Mouse (Mus musculus) embryonic facial prominence, embryonic 10.5 days (tissue): Measurements from ENCODE around the gene Olfr97. TPM values are rescaled to one million over a fixed set of nuclear protein-coding genes. Genes with fewer than 3 reads are reported as not detected.

ENCODE experiments used
- DNase-seq: peaks from one replicate; pipeline ENCODE4 v3.0.0-alpha.2; 2017; ENCODE audit warnings: low spot score
- H3K27ac ChIP-seq: fragments of 300-500 bp; sonication (generic); replicated peaks from 2 replicates; pipeline ENCODE4 v1.5.1; 2016; ENCODE audit warnings: mild to moderate bottlenecking
- H3K27me3 ChIP-seq: fragments of 300-500 bp; sonication (generic); replicated peaks from 2 replicates; pipeline ENCODE4 v1.6.1; 2016; ENCODE audit warnings: low read depth, mild to moderate bottlenecking; ENCODE audit not compliant: poor library complexity, severe bottlenecking
- H3K36me3 ChIP-seq: fragments of 300-500 bp; sonication (generic); replicated peaks from 2 replicates; pipeline ENCODE4 v1.6.1; 2016; ENCODE audit warnings: mild to moderate bottlenecking, moderate library complexity
- H3K4me1 ChIP-seq: fragments of 300-500 bp; sonication (generic); 2 replicates; pipeline ENCODE4 v1.6.1; 2016
- H3K4me3 ChIP-seq: fragments of 300-500 bp; sonication (generic); 2 replicates; pipeline ENCODE4 v1.5.1; 2016; ENCODE audit warnings: mild to moderate bottlenecking, moderate library complexity
- H3K9me3 ChIP-seq: fragments of 300-500 bp; sonication (generic); 2 replicates; pipeline ENCODE4 v1.6.1; 2016; ENCODE audit warnings: mild to moderate bottlenecking
- WGBS: fragments of 180-500 bp; shearing (Covaris S2); methylation state at CpG from one replicate; pipeline ENCODE4 v1.1.7; 2016; 5-methylcytosine and 5-hydroxymethylcytosine counted together
- polyA plus RNA-seq: library from polyadenylated mRNA; unstranded; fragments of >200 nt; fragmentation: Nextera tagmentation; extraction: Ambion mirVana; gene quantifications from 2 replicates; pipeline ENCODE4 v1.2.1, GENCODE M21; 2016

The Olfr97 gene
- polyA plus RNA-seq, 1 experiment from 2014 or later: not detected

- Histone ChIP-seq H3K27me3 (no peaks in the 10 kb centered on the region), H3K27ac (no peak within 1 kb of the TSS), H3K4me3 (no peak within 1 kb of the TSS), H3K36me3 (no peaks in the 10 kb centered on the region), H3K4me1 (no peaks in the 10 kb centered on the region), H3K9me3 (peaks cover 4% of the 10 kb centered on the region; the same call in 1 of the 2 replicates)
- DNase-seq: no peak
- WGBS: 77% methylated on average over 4 of the region's 4 CpGs
Measured at GRCm38 (mm10) chr17:37219846-37220245, 17.3 kb downstream of the Olfr97 start, which contains the start of gene Olfr96. TSS of gene Olfr96 (plus strand) at chr17:37220146.

DNA sequence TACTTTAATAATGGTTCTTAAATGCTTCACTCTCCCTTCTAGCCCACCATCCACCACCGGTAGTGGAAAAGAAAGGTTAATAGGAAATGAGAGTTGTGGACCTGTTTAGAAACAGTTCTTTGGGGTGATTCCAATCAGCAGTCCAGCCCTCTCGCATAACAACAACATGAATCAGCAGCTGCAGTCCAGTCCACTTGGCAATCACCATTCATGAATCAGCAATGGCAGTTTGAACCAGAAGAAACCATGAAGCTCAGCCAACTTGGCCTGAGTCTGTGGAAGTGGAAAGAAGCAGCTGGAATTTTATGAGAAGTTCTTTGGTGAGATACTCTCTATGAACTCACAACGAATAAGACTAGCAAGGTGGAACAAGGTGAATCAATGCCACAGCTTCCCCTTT is 18.6 kb downstream of the Olfr97 start:
- no peaks in the 10 kb centered on the region for H3K27me3 ChIP-seq
- DNase-seq: no peak
- H3K4me3 ChIP-seq: no peak overlapping the region
- 88% methylated on average over 3 of the region's 3 CpGs for WGBS
- no peaks in the 10 kb centered on the region for H3K4me1 ChIP-seq
- H3K27ac ChIP-seq: no peak overlapping the region
- H3K9me3 ChIP-seq: peaks cover 4% of the 10 kb centered on the region; the same call in 1 of the 2 replicates
- H3K36me3 ChIP-seq: no peaks in the 10 kb centered on the region

DNA sequence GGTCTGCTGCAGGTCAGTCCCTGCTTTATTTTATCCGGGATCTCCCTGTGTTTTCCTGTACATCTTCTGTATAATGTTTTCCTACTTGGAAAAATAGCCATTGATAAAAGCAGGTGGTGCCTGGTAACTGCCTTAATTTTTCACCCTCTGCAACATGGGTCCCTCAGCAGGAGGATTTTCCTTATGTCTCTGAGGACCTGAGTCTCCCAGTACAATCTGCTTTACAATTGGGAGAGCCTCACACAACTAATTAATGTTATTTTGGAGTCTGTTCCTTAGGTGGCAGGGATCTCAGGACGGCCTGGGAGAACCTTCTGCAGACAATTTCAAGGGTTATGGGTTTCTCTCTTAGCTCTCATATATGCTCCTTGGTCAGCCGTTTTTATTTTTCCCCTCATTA is 24.1 kb downstream of the Olfr97 start, which contains the start of gene Olfr95:
TSS of gene Olfr95 (minus strand) at position 101 of the 400 bp plus-strand sequence.
- peaks cover 30% of the 10 kb centered on the region for H3K27me3 ChIP-seq

DNA sequence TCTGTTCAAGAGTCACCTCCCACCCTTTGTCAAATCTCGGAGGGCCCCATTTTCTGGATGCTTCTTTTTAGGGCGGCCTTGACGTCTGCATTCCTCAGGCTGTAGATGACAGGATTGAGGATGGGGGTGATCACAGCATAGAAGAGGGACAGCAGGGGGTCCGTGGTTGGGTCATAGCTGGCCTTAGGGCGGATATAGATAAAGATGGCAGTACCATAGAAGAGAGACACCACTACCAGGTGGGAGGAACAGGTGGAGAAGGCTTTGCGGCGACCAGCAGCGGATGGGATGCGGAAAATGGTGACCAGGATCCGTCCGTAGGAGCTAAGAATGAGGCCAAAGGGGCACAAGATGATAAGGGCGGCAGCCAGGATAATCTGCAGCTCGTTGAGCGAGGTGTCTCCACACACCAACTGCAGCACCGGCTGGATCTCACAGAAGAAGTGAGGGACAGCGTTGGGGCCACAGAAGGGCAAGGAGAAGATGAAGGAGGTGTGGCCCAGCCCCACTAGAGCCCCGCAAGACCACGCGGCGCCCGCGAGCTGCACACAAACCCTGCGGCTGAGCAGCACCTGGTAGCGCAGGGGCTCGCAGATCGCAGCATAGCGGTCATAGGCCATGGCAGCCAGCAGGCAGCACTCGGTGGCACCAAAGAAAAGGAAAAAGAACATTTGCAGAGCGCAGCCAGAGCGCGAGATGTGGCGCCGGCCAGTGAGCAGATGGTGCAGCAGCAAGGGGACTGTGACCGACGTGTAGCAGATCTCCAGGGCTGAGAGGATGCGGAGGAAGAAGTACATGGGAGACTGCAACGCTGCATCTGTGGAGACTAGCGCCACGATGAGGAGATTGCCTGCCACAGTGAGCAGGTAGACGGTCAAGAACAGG is 26.0 kb downstream of the Olfr97 start:
- DNase-seq: peak; percentile 25
- 18% methylated on average over 40 of the region's 40 CpGs for WGBS
- peaks cover 5% of the 10 kb centered on the region; the same call in 1 of the 2 replicates for H3K4me1 ChIP-seq
- H3K9me3 ChIP-seq: no peaks in the 10 kb centered on the region
- peak overlapping the region; percentile 50 for H3K4me3 ChIP-seq
- no peaks in the 10 kb centered on the region for H3K36me3 ChIP-seq
- H3K27me3 ChIP-seq: peaks cover 30% of the 10 kb centered on the region
- no peak overlapping the region for H3K27ac ChIP-seq

More for the DNA sequence above, 24.1 kb downstream of the Olfr97 start, which contains the start of gene Olfr95:
- Histone ChIP-seq H3K27ac (no peak within 1 kb of the TSS), H3K4me1 (peaks cover 5% of the 10 kb centered on the region; the same call in 1 of the 2 replicates), H3K36me3 (no peaks in the 10 kb centered on the region), H3K9me3 (peaks cover 4% of the 10 kb centered on the region; the same call in 1 of the 2 replicates), H3K4me3 (no peak within 1 kb of the TSS)
- 80% methylated on average over 3 of the region's 3 CpGs for WGBS
- no peak for DNase-seq

DNA sequence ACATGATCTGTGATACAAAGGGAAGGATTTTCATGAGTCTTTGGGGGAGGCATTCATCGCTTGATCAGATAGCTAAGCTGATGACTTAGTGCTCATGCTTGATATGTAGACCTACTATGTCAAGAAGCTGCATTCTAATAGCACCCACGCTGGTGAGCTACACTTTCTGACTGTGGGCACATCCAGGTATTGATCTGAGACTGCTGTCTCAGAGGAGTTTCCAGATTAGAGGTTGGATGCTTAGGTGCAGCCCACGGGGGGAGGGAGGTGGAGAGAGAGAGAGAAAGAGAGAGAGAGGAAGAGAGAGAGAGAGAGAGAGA is 33.3 kb downstream of the Olfr97 start:
- no peak overlapping the region for H3K4me3 ChIP-seq
- H3K4me1 ChIP-seq: no peaks in the 10 kb centered on the region
- H3K9me3 ChIP-seq: no peaks in the 10 kb centered on the region
- WGBS: 26% methylated on average over 3 of the region's 3 CpGs
- peaks cover 6% of the 10 kb centered on the region for H3K27me3 ChIP-seq
- no peak overlapping the region for H3K27ac ChIP-seq
- no peak for DNase-seq
- no peaks in the 10 kb centered on the region for H3K36me3 ChIP-seq

GRCm38 (mm10) chr17:37203206-37203916 is 33.8 kb downstream of the Olfr97 start:
- Histone ChIP-seq H3K36me3 (no peaks in the 10 kb centered on the region), H3K4me3 (no peak overlapping the region), H3K9me3 (no peaks in the 10 kb centered on the region), H3K27me3 (peaks cover 11% of the 10 kb centered on the region), H3K4me1 (no peaks in the 10 kb centered on the region), H3K27ac (no peak overlapping the region)
- DNase-seq: peak; percentile 76
- WGBS: under 1% methylated on average over 4 of the region's 4 CpGs

DNA sequence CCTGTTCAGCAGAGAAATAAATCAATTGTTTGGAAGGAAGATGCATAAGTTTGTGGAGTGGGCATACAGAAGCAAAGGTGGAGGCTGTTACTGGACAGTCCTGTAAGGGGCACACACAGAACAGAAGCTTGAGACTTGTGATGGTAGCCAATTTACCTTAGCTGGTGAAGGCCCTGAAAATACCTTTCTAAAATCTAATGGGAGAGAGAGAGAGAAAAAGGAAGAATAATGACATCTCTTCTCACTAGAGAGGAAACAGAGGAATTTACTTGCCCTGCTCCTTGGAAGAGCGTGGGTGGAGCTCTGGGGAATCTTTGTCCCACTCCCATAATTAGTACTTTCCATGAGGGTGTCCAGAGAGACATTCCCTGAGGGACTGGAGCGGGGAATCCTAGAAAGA is 36.2 kb downstream of the Olfr97 start, which contains the start of gene Olfr94:
TSS of gene Olfr94 (minus strand) at position 101 of the 400 bp plus-strand sequence.
- Histone ChIP-seq H3K27ac (no peak within 1 kb of the TSS), H3K36me3 (no peaks in the 10 kb centered on the region), H3K9me3 (no peaks in the 10 kb centered on the region), H3K4me3 (no peak within 1 kb of the TSS), H3K27me3 (peaks cover 36% of the 10 kb centered on the region), H3K4me1 (peaks cover 13% of the 10 kb centered on the region)
- no peak for DNase-seq
- 70% methylated on average over 2 of the region's 2 CpGs for WGBS

DNA sequence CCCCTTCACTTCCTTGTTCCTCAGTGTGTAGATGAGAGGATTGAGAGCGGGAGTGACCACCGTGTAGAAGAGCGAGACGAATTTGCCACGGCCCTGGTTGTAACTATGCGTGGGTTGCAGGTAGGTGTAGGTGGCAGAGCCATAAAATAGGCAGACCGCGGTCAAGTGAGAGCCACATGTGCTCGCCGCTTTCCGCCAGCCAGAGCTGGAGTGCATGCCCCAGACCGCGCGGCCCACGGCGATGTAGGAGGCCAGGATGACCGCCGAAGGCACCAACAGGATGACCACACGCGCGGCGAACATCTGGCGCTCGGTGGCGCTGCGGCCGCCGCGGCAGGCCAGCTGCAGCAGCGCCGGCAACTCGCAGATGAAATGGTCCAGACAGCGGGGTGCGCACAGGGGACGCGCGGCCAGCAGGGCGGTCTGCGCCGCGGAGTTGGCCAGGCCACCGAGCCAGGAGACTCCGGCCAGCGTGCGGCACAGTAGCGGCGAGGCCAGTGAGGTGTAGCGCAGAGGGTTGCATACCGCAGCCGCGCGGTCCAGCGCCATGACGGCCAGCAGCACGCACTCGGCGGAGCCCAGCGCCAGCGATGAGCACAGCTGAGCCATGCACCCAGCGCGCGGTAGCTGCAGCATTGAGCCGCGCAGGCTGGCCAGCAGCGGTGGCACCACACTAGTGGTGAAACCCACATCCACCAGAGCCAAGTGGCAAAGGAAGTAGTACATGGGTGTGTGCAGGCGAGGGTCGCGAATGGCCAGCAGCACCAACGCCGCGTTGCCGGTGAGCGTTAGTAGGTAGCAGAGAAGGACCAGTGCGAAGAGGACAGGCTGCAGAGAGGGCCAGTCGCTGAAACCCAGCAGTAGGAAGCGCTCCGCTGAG is 40.0 kb downstream of the Olfr97 start:
- H3K4me1 ChIP-seq: peaks cover 13% of the 10 kb centered on the region
- H3K27me3 ChIP-seq: peaks cover 47% of the 10 kb centered on the region
- DNase-seq: peak; percentile 78
- no peak overlapping the region; the same call in 1 of the 2 replicates for H3K27ac ChIP-seq
- peak overlapping the region; percentile 72 for H3K4me3 ChIP-seq
- H3K36me3 ChIP-seq: no peaks in the 10 kb centered on the region
- H3K9me3 ChIP-seq: no peaks in the 10 kb centered on the region
- WGBS: under 1% methylated on average over 77 of the region's 77 CpGs

DNA sequence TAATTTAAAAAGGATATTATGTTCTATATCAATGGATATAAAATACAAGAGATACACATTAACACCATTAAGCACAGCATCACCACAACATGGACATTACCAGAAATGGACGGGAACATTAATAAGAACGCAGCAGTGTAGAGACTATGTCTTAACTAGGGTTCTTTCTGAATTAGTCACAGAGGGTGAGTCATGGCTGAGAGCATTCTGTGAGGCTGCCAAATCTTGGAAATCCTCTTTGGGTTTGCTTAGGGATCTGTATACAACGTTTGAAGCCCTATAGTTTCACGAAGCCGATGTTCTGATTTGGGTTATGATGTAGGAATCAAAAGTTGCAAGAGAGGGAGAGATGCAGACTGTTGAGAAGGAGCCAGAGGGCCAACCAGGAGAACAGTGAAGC is 42.3 kb downstream of the Olfr97 start:
- 94% methylated on average over 5 of the region's 5 CpGs for WGBS
- peaks cover 47% of the 10 kb centered on the region for H3K27me3 ChIP-seq
- DNase-seq: no peak
- no peaks in the 10 kb centered on the region for H3K9me3 ChIP-seq
- H3K4me1 ChIP-seq: peaks cover 13% of the 10 kb centered on the region
- no peaks in the 10 kb centered on the region for H3K36me3 ChIP-seq
- no peak overlapping the region for H3K4me3 ChIP-seq
- no peak overlapping the region for H3K27ac ChIP-seq

- peaks cover 13% of the 10 kb centered on the region for H3K4me1 ChIP-seq
- WGBS: 85% methylated on average over 2 of the region's 2 CpGs
Measured at GRCm38 (mm10) chr17:37193656-37194055, 43.5 kb downstream of the Olfr97 start, which contains the start of gene Ubd. TSS of gene Ubd (plus strand) at chr17:37193892.

GRCm38 (mm10) chr17:37193032-37193431 is 44.1 kb downstream of the Olfr97 start:
- Histone ChIP-seq H3K4me3 (no peak overlapping the region), H3K9me3 (no peaks in the 10 kb centered on the region), H3K36me3 (no peaks in the 10 kb centered on the region), H3K27ac (no peak overlapping the region), H3K4me1 (peaks cover 13% of the 10 kb centered on the region), H3K27me3 (peaks cover 33% of the 10 kb centered on the region)
- DNase-seq: no peak

More at GRCm38 (mm10) chr17:37193656-37194055, 43.5 kb downstream of the Olfr97 start, which contains the start of gene Ubd:
- no peaks in the 10 kb centered on the region for H3K9me3 ChIP-seq
- no peak for DNase-seq
- H3K36me3 ChIP-seq: no peaks in the 10 kb centered on the region
- no peak within 1 kb of the TSS for H3K4me3 ChIP-seq
- H3K27ac ChIP-seq: no peak within 1 kb of the TSS
- H3K27me3 ChIP-seq: peaks cover 39% of the 10 kb centered on the region

DNA sequence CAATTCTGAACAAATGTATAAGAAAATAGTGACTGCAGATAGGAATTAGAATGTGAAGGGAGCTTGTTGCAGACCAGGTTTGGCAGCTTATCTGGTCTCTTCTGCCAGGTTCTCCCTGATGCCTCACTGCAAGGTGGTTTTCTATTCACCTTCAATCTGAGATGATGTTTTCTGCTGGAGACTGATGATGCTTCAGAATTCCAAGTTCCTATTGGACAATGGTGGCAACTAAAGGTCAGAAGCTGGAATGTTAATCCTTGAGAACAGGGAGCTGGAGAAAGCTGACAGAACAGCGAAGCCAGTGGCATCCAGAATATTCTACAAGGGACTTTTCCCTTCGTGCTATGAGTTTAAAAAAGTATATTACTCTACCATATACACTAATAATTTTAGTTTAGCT is 46.4 kb downstream of the Olfr97 start:
- Histone ChIP-seq H3K4me3 (no peak overlapping the region), H3K27me3 (peaks cover 10% of the 10 kb centered on the region), H3K9me3 (no peaks in the 10 kb centered on the region), H3K27ac (no peak overlapping the region), H3K4me1 (no peaks in the 10 kb centered on the region), H3K36me3 (no peaks in the 10 kb centered on the region)
- no peak for DNase-seq
- WGBS: 37% methylated on average over 2 of the region's 2 CpGs
